Mouse (Mus musculus): ENCODE results near the gene Atg4d. TPM values are rescaled to one million over a fixed set of nuclear protein-coding genes. Genes with fewer than 3 reads are reported as not detected.

The Atg4d gene
- polyA plus RNA-seq, 1 experiment: 10.8 TPM

DNA sequence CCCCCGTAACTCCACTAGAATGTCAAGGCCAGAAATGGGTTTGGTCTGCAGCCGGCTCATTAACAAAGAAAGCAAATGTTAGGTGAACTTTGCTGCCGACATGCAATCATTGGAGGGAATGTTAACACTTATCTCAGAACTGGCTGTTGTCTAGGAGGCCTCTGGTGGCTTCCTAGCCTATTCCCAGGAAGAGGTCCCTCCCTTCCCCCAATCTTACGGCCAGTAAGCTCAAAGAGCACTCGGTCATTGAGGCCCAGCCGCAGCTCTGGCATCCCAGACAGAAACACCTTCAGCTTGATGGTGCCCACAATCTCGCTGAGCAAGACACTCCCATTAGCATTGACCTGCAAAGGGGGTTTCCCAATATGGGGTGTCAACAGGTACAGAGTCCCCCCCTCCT lies 40.0 kb downstream of the Atg4d start:
- no peak for TF ChIP-seq POLR2A (IDR thresholded peaks at IDR 0.05; ENCODE audit: borderline replicate concordance, low read depth, low read length)
- no peak for TF ChIP-seq CTCF (IDR thresholded peaks at IDR 0.05; ENCODE audit: low read depth, low read length)
- peaks cover 9% of the 10 kb centered on the region for H3K4me1 ChIP-seq (ENCODE audit: control insufficient read depth, insufficient read depth, low read length)
- H3K4me3 ChIP-seq (ENCODE audit: insufficient read depth, low read length): no peak overlapping the region
- H3K27ac ChIP-seq (ENCODE audit: insufficient read depth, low read depth, low read length): no peak overlapping the region

DNA sequence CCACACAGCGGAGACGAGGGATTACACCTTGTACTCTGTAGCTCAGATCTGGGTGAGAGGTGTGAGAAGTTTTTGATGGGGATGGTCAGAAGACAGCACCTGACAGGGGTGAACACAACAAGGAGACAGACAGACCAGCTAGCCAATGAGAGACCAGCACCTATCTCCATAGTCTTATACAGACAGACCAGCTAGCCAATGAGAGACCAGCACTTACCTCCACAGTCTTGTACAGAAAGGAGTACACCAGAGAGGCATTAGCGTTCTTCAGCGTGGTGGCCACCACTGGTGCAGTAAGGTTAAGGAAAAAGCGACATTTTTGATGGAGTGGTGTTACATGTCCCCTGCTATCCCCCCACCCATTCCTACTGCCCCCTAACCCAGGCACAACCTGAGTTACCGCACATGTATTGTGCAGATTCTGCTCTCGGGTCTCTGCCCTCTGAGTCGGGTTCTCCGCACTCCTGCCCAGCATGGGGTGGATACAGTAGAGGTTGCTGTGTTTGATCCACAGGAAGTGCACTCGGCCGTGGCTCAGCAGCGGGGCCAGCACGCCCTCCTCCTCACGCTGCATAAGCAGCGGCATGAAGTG lies 44.2 kb downstream of the Atg4d start:
- no peak for TF ChIP-seq CTCF (IDR thresholded peaks at IDR 0.05; ENCODE audit: low read depth, low read length)
- no peak for TF ChIP-seq POLR2A (IDR thresholded peaks at IDR 0.05; ENCODE audit: borderline replicate concordance, low read depth, low read length)
- Histone ChIP-seq H3K4me3 (ENCODE audit: insufficient read depth, low read length) (no peak overlapping the region), H3K27ac (ENCODE audit: insufficient read depth, low read depth, low read length) (no peak overlapping the region), H3K4me1 (ENCODE audit: control insufficient read depth, insufficient read depth, low read length) (peaks cover 6% of the 10 kb centered on the region)

DNA sequence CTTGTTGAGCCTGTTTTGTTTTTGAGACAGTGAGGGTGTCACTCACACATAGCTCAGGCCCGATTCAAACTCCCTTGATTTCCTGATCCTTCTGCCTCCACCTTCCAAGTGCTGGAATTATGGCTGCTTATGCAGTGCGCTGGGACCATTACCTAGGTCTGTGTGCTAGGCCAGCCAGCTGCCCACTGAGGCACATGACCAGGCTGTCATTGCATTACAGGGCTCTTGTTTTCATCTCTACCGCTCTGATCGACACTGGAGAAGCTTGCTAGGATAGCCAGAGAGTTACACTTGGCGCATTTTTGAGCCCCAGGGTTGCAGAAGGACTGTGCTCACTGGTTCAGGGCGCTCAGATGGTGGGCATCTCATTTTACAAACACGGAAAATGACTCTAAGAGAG lies 46.6 kb downstream of the Atg4d start:
- peaks cover under 1% of the 10 kb centered on the region; the same call in 1 of the 2 replicates for H3K4me1 ChIP-seq (ENCODE audit: control insufficient read depth, insufficient read depth, low read length)
- H3K4me3 ChIP-seq (ENCODE audit: insufficient read depth, low read length): no peak overlapping the region
- TF ChIP-seq POLR2A (IDR thresholded peaks at IDR 0.05; ENCODE audit: borderline replicate concordance, low read depth, low read length): no peak
- no peak for TF ChIP-seq CTCF (IDR thresholded peaks at IDR 0.05; ENCODE audit: low read depth, low read length)
- H3K27ac ChIP-seq (ENCODE audit: insufficient read depth, low read depth, low read length): no peak overlapping the region

DNA sequence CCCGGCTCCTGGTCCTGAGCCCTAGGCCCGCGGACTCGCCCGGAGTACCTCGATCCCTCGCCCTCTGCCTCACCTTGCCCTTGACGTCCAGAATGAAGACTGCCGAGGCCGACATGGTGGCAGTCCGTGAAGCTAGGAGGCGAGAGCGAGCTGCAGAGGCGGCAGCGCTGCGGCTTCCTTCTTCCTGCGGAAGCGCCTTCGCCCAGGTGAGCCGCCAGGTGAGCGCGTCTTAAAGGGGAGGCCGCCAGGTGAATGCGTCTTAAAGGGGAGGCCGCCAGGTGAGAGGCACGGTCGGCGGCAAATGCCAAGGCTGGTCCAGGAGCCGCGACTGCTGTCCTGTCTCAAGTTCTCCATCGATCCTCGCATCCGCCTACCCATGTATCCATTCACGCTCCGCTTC lies 47.0 kb downstream of the Atg4d start, which contains the start of gene Ap1m2:
TSS of gene Ap1m2 (minus strand) at position 204 of the 400 bp plus-strand sequence.
- TF ChIP-seq CTCF (IDR thresholded peaks at IDR 0.05; ENCODE audit: low read depth, low read length) (no peak), POLR2A (IDR thresholded peaks at IDR 0.05; ENCODE audit: borderline replicate concordance, low read depth, low read length) (no peak)
- Histone ChIP-seq H3K27ac (ENCODE audit: insufficient read depth, low read depth, low read length) (no peak within 1 kb of the TSS), H3K4me1 (ENCODE audit: control insufficient read depth, insufficient read depth, low read length) (peaks cover 4% of the 10 kb centered on the region; the same call in 1 of the 2 replicates), H3K4me3 (ENCODE audit: insufficient read depth, low read length) (no peak within 1 kb of the TSS)

DNA sequence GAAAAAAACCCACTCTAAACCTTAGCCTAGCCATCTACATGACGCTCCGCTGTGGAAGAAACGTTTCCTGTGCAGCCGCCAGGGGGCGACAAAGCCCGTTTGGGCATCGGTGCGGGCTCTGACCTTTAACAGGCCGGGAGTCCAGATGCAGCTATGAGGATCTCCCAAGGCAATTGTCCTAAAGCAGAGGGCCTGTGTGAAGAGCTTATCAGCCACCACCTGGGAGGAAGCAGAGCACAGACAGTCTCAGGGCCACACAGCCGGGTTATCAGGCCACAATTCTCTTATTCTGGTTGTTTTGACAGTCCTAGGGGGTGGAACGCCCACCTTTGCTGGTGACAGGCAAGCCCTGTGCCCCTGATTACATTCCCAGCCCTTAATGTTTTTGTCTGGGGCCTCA lies 48.3 kb downstream of the Atg4d start:
- Histone ChIP-seq H3K27ac (ENCODE audit: insufficient read depth, low read depth, low read length) (no peak overlapping the region), H3K4me1 (ENCODE audit: control insufficient read depth, insufficient read depth, low read length) (peaks cover 4% of the 10 kb centered on the region; the same call in 1 of the 2 replicates), H3K4me3 (ENCODE audit: insufficient read depth, low read length) (no peak overlapping the region)
- TF ChIP-seq CTCF (IDR thresholded peaks at IDR 0.05; ENCODE audit: low read depth, low read length): peak; percentile 77
- no peak for TF ChIP-seq POLR2A (IDR thresholded peaks at IDR 0.05; ENCODE audit: borderline replicate concordance, low read depth, low read length)

DNA sequence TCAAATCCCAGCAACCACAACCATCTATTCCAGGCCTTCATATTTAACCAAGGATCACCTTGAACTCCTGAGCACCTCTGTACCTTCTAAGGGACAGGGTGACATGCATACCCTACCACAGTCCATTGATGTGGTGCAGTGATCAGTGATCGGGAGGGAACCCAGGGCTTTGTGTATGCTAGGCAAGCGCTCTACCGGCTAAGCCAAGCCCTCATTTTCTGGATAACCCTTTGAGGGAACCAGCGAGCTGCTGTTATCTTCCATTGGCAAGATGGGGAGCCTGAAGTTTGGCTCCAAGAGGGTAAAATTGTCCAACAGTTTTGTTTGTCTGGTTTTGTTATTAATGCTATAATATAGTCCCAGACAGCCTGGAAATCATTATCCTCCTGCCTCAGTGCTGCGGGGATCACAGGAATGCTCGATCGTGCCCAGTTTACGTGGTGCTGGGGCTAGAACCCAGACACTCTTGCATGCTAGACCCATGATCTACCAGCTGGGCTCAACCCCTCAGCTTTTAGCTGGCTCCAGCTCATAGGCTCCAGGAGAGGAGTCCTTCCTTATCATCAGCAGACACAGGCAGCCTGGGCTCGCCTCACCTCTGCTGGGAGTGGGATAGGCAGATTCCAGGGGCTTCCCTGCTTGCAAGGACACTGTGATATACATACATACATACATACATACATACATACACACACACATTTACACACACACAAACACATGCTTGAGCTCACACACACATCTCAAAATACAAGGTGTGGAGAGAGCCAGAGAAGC lies 49.5 kb downstream of the Atg4d start:
- Histone ChIP-seq H3K27ac (ENCODE audit: insufficient read depth, low read depth, low read length) (no peak overlapping the region), H3K4me1 (ENCODE audit: control insufficient read depth, insufficient read depth, low read length) (peaks cover 11% of the 10 kb centered on the region; the same call in 1 of the 2 replicates), H3K4me3 (ENCODE audit: insufficient read depth, low read length) (no peak overlapping the region)
- no peak for TF ChIP-seq CTCF (IDR thresholded peaks at IDR 0.05; ENCODE audit: low read depth, low read length)

DNA sequence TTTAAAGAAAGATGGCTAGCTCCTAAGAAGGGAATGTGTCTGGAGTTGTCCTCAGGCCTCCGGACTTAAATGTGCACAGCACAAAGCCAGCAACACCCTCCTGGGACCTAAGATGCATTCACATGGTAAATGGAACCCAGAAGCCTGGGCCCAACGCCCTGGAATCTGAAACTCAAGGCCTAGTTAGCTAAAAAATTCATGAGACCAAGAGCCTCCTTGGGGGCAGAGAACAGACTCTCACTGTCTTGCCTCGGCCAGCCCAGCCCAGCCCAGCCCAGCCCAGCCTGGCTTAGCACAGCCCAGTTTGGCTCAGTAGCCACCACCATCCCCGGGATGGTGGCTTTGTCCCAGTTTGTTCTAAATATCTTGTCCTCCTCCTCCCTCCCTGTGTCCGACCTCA lies 50.3 kb downstream of the Atg4d start:
- TF ChIP-seq CTCF (IDR thresholded peaks at IDR 0.05; ENCODE audit: low read depth, low read length): no peak
- TF ChIP-seq POLR2A (IDR thresholded peaks at IDR 0.05; ENCODE audit: borderline replicate concordance, low read depth, low read length): no peak
- peaks cover 13% of the 10 kb centered on the region; the same call in 1 of the 2 replicates for H3K4me1 ChIP-seq (ENCODE audit: control insufficient read depth, insufficient read depth, low read length)
- no peak overlapping the region for H3K4me3 ChIP-seq (ENCODE audit: insufficient read depth, low read length)
- H3K27ac ChIP-seq (ENCODE audit: insufficient read depth, low read depth, low read length): no peak overlapping the region

DNA sequence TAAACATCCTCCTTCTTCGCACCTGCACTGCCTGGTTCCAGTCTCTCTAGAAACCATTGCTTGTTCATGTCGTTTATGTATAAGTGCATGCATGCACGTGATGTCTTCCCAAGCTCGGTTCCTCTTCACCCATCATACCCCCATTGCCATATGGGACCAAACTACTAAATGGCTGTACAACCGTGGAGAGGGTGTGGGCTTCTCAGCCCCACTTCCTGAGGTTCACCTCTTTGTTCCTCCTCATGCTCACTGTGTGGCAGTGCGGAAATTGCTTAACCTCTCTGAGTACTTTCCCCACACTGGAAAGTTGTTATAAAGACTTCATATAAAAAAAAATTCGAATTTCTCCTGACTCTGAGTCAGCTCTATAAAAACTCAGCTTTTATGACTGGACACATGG lies 51.6 kb downstream of the Atg4d start:
- H3K27ac ChIP-seq (ENCODE audit: insufficient read depth, low read depth, low read length): no peak overlapping the region
- peaks cover 16% of the 10 kb centered on the region for H3K4me1 ChIP-seq (ENCODE audit: control insufficient read depth, insufficient read depth, low read length)
- TF ChIP-seq CTCF (IDR thresholded peaks at IDR 0.05; ENCODE audit: low read depth, low read length): no peak
- no peak for TF ChIP-seq POLR2A (IDR thresholded peaks at IDR 0.05; ENCODE audit: borderline replicate concordance, low read depth, low read length)
- no peak overlapping the region for H3K4me3 ChIP-seq (ENCODE audit: insufficient read depth, low read length)

DNA sequence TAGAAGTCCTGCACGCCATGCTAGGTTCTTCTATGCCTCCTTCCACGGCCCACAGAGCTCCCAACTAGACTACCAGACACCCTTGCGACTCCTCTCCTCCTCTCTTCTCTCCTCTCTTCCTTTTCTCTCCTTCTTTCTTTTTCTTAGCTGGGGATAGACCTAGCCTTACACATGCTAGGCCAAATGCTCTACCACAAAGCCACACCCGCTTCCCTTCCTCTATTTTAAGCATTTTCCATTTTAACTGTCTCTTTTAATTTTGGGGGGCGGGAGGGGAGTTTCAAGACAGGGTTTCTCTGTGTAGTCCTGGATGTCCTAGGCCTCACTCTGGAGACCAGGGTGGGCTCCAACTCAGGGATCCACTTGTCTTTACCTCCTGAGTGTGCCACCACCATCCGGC lies 53.7 kb downstream of the Atg4d start:
- H3K4me3 ChIP-seq (ENCODE audit: insufficient read depth, low read length): no peak overlapping the region
- TF ChIP-seq CTCF (IDR thresholded peaks at IDR 0.05; ENCODE audit: low read depth, low read length) (no peak), POLR2A (IDR thresholded peaks at IDR 0.05; ENCODE audit: borderline replicate concordance, low read depth, low read length) (no peak)
- no peak overlapping the region for H3K27ac ChIP-seq (ENCODE audit: insufficient read depth, low read depth, low read length)
- H3K4me1 ChIP-seq (ENCODE audit: control insufficient read depth, insufficient read depth, low read length): peaks cover 21% of the 10 kb centered on the region

DNA sequence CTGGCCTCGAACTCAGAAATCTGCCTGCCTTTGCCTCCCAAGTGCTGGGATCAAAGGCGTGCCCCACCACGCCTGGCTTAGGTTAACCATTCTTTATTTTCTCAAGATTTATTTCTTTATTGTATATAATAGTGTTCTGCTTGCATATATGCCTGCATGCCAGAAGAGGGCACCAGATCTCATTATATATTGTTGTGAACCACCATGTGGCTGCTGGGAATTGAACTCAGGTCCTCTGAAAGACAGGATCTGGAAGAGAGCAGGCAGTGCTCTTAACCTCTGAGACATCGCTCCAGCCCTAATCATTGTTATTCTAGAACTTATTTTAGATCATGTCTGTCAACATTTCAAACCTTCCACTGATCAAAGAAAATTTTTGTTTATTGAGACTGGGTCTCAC lies 54.4 kb downstream of the Atg4d start:
- H3K27ac ChIP-seq (ENCODE audit: insufficient read depth, low read depth, low read length): no peak overlapping the region

More for the DNA sequence above, 54.4 kb downstream of the Atg4d start:
- Histone ChIP-seq H3K4me1 (ENCODE audit: control insufficient read depth, insufficient read depth, low read length) (peaks cover 21% of the 10 kb centered on the region), H3K4me3 (ENCODE audit: insufficient read depth, low read length) (no peak overlapping the region)
- no peak for TF ChIP-seq CTCF (IDR thresholded peaks at IDR 0.05; ENCODE audit: low read depth, low read length)
- no peak for TF ChIP-seq POLR2A (IDR thresholded peaks at IDR 0.05; ENCODE audit: borderline replicate concordance, low read depth, low read length)
